Mouse (Mus musculus) kidney, adult 2 months (tissue): ENCODE measurements around the gene Hnf1a.

Experiments
- CTCF ChIP-seq: fragments of 200-500 bp; conservative IDR thresholded peaks from 2 replicates; pipeline ENCODE4 v1.5.1; 2011; ENCODE audit warnings: low read depth, mild to moderate bottlenecking, control low read depth, low read length, moderate library complexity, mixed read lengths; ENCODE audit not compliant: insufficient read depth, insufficient read length
- POLR2A ChIP-seq: fragments of 200-500 bp; IDR thresholded peaks from one replicate; pipeline ENCODE4 v1.6.1; 2011; ENCODE audit warnings: low read depth, low read length, control low read depth

DNA sequence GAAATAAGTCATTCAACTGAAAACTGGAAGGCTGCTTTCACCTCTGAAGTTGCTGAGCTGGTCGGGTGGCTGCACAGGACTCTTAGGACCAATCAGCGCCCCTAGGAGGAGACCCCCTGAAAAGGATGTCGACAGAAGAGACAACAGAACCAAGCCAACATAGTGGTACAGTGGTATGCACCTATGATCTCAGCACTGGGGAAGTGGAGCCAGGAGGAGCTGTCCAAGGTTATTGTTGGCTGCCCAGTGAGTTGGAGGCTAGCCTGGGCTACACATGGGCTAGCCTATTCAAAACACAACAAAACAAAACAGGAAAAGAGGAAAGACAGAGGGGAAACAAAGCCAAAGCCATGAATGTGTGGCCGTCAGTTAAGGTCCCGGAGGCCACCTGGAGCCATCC, 12.8 kb downstream of the Hnf1a start:
- no peak for TF ChIP-seq POLR2A
- TF ChIP-seq CTCF: no peak
